Mouse (Mus musculus): ENCODE measurements around the gene Csgalnact2. TPM values are rescaled to one million over a fixed set of nuclear protein-coding genes. Genes with fewer than 3 reads are reported as not detected.

Csgalnact2 gene
- polyA plus RNA-seq, 1 experiment from 2014 or later, result 12.8 TPM

DNA sequence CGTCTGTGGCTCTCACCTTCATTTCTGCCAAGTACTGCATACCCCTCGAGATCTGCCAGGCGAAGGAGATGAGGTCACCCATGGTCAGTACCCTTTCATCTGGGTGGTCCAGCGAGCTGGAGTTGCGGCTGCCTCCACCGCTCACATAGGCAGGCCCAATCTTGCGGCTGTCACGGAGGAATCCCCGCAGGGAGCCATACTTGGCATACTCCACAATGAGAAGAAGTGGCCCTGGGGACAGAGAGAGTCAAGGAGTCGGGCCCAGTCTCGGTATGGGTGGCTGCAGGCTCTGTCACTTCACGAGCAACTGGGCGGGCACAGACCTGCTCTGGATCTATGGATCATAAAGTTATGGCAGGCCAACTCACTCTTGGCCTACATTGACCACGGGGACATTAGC, 29.2 kb upstream of the Csgalnact2 start:
- no peak for ATAC-seq (ENCODE audit: insufficient number of reproducible peaks, insufficient read depth, low FRiP score, low TSS enrichment, low read depth)
- no peaks in the 10 kb centered on the region for H3K27me3 ChIP-seq
- no peak overlapping the region for H3K27ac ChIP-seq
- no peak overlapping the region for H3K4me3 ChIP-seq (replicated peaks)
- H3K9ac ChIP-seq (replicated peaks), result no peak overlapping the region
- no peaks in the 10 kb centered on the region for H3K36me3 ChIP-seq
- no peaks in the 10 kb centered on the region for H3K9me3 ChIP-seq
- WGBS, result 81% methylated on average over 14 of the region's 14 CpGs
- H3K4me2 ChIP-seq, result no peak overlapping the region
- no peaks in the 10 kb centered on the region for H3K4me1 ChIP-seq (replicated peaks)

DNA sequence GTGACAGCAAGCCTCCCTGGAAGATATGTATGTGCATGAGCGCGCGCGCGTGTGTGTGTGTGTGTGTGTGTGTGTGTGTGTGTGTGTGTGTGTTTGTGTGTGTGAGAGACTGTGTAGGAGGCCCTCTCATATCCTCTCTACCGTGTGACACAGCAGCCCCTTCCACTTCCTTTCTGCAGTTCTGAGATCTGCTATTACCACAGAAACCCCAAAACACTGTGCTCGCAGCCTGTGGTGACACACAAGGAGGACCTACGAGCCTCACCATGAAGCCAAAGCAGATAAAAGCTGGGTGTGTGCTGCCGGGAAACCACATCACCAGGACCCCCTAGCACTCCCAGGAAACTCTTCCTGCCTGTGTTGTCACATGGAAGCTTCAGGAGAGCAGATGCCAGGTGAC, 28.1 kb upstream of the Csgalnact2 start:
- Histone ChIP-seq H3K36me3 (no peaks in the 10 kb centered on the region), H3K9me3 (no peaks in the 10 kb centered on the region), H3K9ac (replicated peaks) (no peak overlapping the region), H3K27me3 (no peaks in the 10 kb centered on the region), H3K4me3 (replicated peaks) (no peak overlapping the region), H3K4me2 (no peak overlapping the region), H3K4me1 (replicated peaks) (no peaks in the 10 kb centered on the region), H3K27ac (no peak overlapping the region)
- ATAC-seq (ENCODE audit: insufficient number of reproducible peaks, insufficient read depth, low FRiP score, low TSS enrichment, low read depth), result no peak
- 86% methylated on average over 9 of the region's 9 CpGs for WGBS

DNA sequence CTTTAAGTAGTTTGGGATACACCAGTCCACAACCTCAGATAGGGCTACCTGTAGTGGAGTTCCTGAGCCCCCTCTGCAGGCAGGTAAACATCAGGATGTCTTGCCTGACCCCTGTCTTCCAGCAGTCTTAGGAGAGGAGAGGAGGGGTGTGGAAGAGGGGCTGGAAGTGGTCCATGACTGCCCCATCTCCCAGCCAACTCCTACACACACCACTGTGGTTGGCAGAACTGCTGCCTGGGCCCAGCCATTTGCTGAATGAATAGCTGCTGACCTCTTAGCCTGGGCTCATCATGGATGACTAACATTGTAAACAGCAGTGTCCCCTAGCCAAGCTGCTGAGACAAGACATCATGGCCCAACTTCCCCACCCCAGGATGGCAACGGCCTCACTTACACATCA, 26.6 kb upstream of the Csgalnact2 start:
- 88% methylated on average over 1 of the region's 1 CpGs for WGBS
- no peak overlapping the region for H3K4me3 ChIP-seq (replicated peaks)
- H3K36me3 ChIP-seq, result no peaks in the 10 kb centered on the region
- H3K4me2 ChIP-seq, result no peak overlapping the region
- no peaks in the 10 kb centered on the region for H3K27me3 ChIP-seq
- H3K9ac ChIP-seq (replicated peaks), result no peak overlapping the region
- H3K9me3 ChIP-seq, result no peaks in the 10 kb centered on the region
- H3K4me1 ChIP-seq (replicated peaks), result no peaks in the 10 kb centered on the region
- ATAC-seq (ENCODE audit: insufficient number of reproducible peaks, insufficient read depth, low FRiP score, low TSS enrichment, low read depth), result no peak
- no peak overlapping the region for H3K27ac ChIP-seq

DNA sequence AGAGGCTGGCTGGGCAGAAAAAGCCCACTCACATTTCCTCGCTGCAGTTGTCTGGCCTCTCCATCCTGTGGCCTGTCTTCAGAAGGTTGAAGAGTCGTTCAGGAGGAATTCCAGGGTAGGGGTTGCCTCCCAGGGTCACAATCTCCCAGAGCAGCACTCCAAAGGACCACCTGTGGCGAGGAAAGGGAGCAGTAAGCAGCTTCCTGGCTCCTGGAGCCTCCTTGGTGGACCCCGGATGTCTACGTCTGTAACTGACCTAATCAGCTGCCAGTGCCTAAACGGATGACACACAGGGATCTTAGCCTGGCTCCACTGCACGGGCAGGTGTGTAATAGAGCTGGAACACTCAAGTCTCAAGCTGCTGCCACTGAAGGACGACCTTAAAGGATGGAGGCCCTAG, 25.8 kb upstream of the Csgalnact2 start:
- Histone ChIP-seq H3K4me3 (replicated peaks) (no peak overlapping the region), H3K4me2 (no peak overlapping the region), H3K9me3 (no peaks in the 10 kb centered on the region), H3K27me3 (no peaks in the 10 kb centered on the region), H3K4me1 (replicated peaks) (no peaks in the 10 kb centered on the region), H3K9ac (replicated peaks) (no peak overlapping the region), H3K27ac (no peak overlapping the region), H3K36me3 (no peaks in the 10 kb centered on the region)
- WGBS, result 63% methylated on average over 8 of the region's 8 CpGs
- ATAC-seq (ENCODE audit: insufficient number of reproducible peaks, insufficient read depth, low FRiP score, low TSS enrichment, low read depth), result no peak

DNA sequence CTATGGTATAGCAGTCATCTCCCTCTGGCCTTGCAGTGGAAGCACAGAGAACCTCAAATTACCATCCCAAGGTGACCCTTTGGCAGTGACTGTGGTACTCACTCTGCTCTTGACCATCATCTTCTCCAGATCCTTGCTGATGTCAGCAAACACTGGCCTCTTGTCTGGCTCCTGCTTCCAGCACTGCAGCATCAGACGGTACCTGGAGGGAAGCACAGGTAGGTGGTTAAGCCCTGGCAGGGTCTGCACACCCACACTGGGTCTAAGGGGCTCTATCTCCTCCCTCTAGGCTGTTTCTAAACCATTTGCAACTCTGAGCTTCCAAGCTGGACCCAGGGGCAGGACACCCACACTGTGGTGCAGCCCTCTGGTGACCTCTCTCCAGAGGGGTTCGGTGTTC, 24.1 kb upstream of the Csgalnact2 start:
- 89% methylated on average over 2 of the region's 2 CpGs for WGBS
- ATAC-seq (ENCODE audit: insufficient number of reproducible peaks, insufficient read depth, low FRiP score, low TSS enrichment, low read depth), result no peak
- Histone ChIP-seq H3K4me2 (no peak overlapping the region), H3K36me3 (no peaks in the 10 kb centered on the region), H3K27me3 (no peaks in the 10 kb centered on the region), H3K9ac (replicated peaks) (no peak overlapping the region), H3K9me3 (no peaks in the 10 kb centered on the region), H3K27ac (no peak overlapping the region), H3K4me1 (replicated peaks) (no peaks in the 10 kb centered on the region), H3K4me3 (replicated peaks) (no peak overlapping the region)

DNA sequence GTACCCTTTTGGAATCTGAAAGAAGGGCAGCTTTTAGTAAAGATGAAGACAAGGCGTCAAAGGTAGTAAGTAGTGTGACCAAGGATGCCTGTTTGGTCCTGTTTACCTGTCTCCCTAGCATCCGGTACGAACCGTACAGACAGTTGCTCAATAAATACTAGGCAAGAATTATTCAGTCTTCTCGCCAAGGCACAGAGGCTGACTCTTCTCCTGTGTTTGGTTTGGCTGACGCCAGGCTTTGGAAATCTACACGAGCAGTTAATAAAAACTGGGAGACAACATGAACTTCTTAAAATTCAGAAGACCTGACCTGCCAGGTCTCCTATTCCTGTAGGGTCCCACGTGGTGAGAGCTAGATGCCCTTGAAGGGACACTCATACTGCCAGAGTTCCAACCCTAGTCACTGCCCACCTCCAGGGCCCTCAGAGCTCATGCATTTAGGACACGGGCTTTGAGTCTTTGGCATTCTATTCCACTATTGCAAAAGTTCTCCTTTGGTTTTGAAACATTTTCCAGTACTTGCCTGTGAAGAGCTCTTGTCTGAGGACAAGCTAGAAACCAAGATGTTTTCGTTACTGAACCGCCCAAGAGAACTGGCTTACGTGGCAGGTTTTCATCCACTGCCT, 23.6 kb upstream of the Csgalnact2 start:
- no peak overlapping the region for H3K9ac ChIP-seq (replicated peaks)
- WGBS, result 91% methylated on average over 12 of the region's 12 CpGs
- H3K4me3 ChIP-seq (replicated peaks), result no peak overlapping the region
- no peaks in the 10 kb centered on the region for H3K4me1 ChIP-seq (replicated peaks)
- ATAC-seq (ENCODE audit: insufficient number of reproducible peaks, insufficient read depth, low FRiP score, low TSS enrichment, low read depth), result no peak
- no peak overlapping the region for H3K4me2 ChIP-seq
- H3K27me3 ChIP-seq, result no peaks in the 10 kb centered on the region
- H3K9me3 ChIP-seq, result no peaks in the 10 kb centered on the region
- no peak overlapping the region for H3K27ac ChIP-seq
- H3K36me3 ChIP-seq, result no peaks in the 10 kb centered on the region

DNA sequence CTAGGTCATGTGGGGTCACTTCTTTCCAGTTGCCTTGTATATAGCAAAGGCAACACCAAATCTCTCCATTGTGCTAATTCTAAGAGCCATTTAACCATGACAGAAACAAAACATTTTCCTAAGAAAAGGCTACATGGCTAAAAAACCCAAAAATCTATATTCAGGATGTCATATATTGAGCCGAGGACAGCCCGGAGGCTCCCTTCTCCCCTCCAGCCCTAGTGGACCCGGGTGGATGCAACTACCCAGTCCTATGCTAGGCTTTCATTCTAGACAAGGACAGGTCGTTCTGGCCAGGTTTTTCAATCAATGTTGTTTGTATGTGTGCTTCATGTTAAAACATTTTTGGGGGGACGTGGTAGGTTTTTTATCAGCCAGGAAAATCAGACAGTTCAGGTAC, 14.2 kb upstream of the Csgalnact2 start:
- no peaks in the 10 kb centered on the region for H3K27me3 ChIP-seq
- H3K9ac ChIP-seq (replicated peaks), result no peak overlapping the region
- H3K27ac ChIP-seq, result no peak overlapping the region
- no peak overlapping the region for H3K4me2 ChIP-seq
- no peak for ATAC-seq (ENCODE audit: insufficient number of reproducible peaks, insufficient read depth, low FRiP score, low TSS enrichment, low read depth)
- WGBS, result 89% methylated on average over 5 of the region's 5 CpGs
- H3K36me3 ChIP-seq, result no peaks in the 10 kb centered on the region
- no peaks in the 10 kb centered on the region for H3K4me1 ChIP-seq (replicated peaks)
- H3K4me3 ChIP-seq (replicated peaks), result no peak overlapping the region
- no peaks in the 10 kb centered on the region for H3K9me3 ChIP-seq

DNA sequence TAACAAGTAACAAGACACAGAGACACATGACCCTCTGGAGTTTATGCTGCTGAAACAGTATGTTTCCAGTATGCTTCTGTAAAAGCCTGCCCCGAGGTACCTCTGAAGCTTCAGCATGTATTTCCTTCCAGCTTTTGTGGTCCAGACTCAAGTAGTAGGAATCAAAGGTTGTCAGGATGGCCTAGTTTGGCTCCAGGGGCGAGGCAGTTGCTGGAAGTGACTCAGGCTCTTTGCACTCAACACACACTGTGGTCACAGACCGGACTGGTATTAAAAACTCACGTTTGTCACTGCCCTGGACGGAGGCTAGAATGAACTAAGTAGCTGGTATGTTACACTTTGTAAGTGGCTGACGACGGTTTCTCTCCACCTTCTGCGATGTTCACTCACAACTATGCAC, 12.0 kb upstream of the Csgalnact2 start:
- H3K4me1 ChIP-seq (replicated peaks), result no peaks in the 10 kb centered on the region
- WGBS, result 86% methylated on average over 8 of the region's 8 CpGs
- ATAC-seq (ENCODE audit: insufficient number of reproducible peaks, insufficient read depth, low FRiP score, low TSS enrichment, low read depth), result no peak

DNA sequence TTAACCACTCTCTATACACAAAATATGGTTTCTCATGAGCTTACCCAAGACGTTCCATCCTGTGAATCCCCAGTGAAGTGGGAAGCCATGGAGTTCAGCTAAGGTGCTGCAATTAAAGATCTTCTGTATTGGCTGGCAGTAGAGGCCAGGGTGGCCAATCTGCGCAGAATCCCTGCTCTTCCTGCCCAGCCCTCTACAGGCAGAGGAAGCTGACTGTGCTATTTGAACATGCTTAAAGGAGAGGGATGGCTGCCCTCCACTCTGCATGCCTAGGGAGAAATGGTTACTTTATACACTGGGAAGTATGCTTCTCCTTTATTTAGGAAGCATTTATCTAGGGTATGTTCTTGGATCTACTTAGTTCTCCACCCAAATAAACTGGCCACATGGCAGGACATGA, 11.6 kb upstream of the Csgalnact2 start:
- no peak overlapping the region for H3K4me2 ChIP-seq
- no peak for ATAC-seq (ENCODE audit: insufficient number of reproducible peaks, insufficient read depth, low FRiP score, low TSS enrichment, low read depth)
- H3K27me3 ChIP-seq, result 0 out of 2 replicates have a peak, but pooled peaks cover 2% of the 10 kb centered on the region
- no peaks in the 10 kb centered on the region for H3K36me3 ChIP-seq
- no peak overlapping the region for H3K4me3 ChIP-seq (replicated peaks)
- WGBS, result 81% methylated on average over 2 of the region's 2 CpGs
- no peaks in the 10 kb centered on the region for H3K4me1 ChIP-seq (replicated peaks)
- no peak overlapping the region for H3K27ac ChIP-seq
- no peaks in the 10 kb centered on the region for H3K9me3 ChIP-seq
- no peak overlapping the region for H3K9ac ChIP-seq (replicated peaks)

More for the DNA sequence above, 12.0 kb upstream of the Csgalnact2 start:
- H3K27me3 ChIP-seq, result 0 out of 2 replicates have a peak, but pooled peaks cover 2% of the 10 kb centered on the region
- H3K9me3 ChIP-seq, result no peaks in the 10 kb centered on the region
- H3K36me3 ChIP-seq, result no peaks in the 10 kb centered on the region
- no peak overlapping the region for H3K9ac ChIP-seq (replicated peaks)
- no peak overlapping the region for H3K4me2 ChIP-seq
- no peak overlapping the region for H3K4me3 ChIP-seq (replicated peaks)
- H3K27ac ChIP-seq, result no peak overlapping the region

DNA sequence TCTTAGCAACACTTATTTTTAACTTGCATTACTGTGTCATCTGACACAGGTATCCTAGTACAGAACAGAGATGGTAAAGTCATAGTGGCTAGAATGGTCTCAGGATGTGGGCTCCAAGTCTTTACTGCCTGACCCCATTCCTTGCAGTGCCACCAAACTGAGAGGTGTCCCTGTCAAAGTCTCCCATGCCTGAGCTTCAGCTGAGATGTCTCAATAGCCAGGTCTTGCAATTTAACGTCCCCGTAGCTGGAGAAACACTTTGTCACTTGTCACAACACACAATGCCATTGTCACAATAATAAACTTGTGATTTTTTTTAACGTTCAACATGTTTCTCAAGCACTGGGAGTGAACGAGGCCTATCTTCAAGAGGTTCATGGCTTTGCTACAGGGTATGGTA, 11.2 kb upstream of the Csgalnact2 start:
- ATAC-seq (ENCODE audit: insufficient number of reproducible peaks, insufficient read depth, low FRiP score, low TSS enrichment, low read depth), result no peak
- no peaks in the 10 kb centered on the region for H3K4me1 ChIP-seq (replicated peaks)
- H3K27me3 ChIP-seq, result 0 out of 2 replicates have a peak, but pooled peaks cover 2% of the 10 kb centered on the region
- 88% methylated on average over 4 of the region's 4 CpGs for WGBS
- H3K36me3 ChIP-seq, result no peaks in the 10 kb centered on the region
- no peak overlapping the region for H3K4me2 ChIP-seq
- no peak overlapping the region for H3K9ac ChIP-seq (replicated peaks)
- no peak overlapping the region for H3K27ac ChIP-seq
- no peaks in the 10 kb centered on the region for H3K9me3 ChIP-seq
- H3K4me3 ChIP-seq (replicated peaks), result no peak overlapping the region

DNA sequence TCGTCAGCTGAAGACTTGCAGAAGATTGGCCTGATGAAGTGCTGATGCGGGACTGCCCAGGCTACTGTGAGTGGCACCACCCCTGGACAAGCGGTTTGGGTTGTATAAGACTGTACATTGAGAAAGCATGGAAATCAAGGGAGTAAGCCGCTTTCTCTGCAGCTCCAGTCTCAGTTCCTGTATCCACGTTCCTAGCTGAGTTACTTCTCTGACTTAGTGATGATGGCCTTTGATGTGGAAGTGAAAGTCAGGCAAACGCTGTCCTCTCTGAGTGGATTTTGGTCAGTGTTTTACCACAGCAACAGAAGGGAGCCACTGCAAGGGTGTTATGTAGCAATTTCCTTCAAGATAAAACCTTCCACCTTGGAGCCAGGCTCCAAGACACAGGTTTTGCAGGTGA, 2.0 kb upstream of the Csgalnact2 start:
- Histone ChIP-seq H3K27ac (no peak overlapping the region), H3K9ac (replicated peaks) (no peak overlapping the region), H3K9me3 (0 out of 2 replicates have a peak, but pooled peaks cover 6% of the 10 kb centered on the region), H3K36me3 (no peaks in the 10 kb centered on the region), H3K27me3 (no peaks in the 10 kb centered on the region), H3K4me3 (replicated peaks) (no peak overlapping the region), H3K4me2 (no peak overlapping the region), H3K4me1 (replicated peaks) (no peaks in the 10 kb centered on the region; the same call in 1 of the 2 replicates)
- ATAC-seq (ENCODE audit: insufficient number of reproducible peaks, insufficient read depth, low FRiP score, low TSS enrichment, low read depth), result no peak
- WGBS, result 78% methylated on average over 6 of the region's 6 CpGs

DNA sequence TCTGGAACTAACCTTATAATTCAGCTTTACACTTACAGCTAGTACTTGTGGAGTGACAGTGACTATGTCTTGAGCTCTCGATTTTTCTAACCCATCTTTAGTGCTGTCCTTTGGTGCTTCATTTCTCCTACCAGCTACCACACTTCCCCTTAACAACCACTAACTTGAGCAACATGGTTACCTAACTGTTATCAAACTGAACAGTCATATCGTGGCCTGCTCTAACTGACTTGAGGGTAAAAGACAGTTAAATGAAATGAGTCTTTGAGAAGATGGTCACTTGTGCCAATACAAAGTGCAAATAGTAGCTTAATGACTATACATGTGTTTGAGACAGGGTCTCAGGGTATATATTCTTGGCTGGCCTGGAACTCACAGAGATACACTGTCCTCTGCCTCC, 1.8 kb downstream of the Csgalnact2 start:
- WGBS, result 80% methylated on average over 2 of the region's 2 CpGs
- no peaks in the 10 kb centered on the region for H3K27me3 ChIP-seq
- no peak overlapping the region for H3K4me2 ChIP-seq
- H3K27ac ChIP-seq, result no peak overlapping the region
- ATAC-seq (ENCODE audit: insufficient number of reproducible peaks, insufficient read depth, low FRiP score, low TSS enrichment, low read depth), result no peak
- H3K4me3 ChIP-seq (replicated peaks), result no peak overlapping the region
- no peaks in the 10 kb centered on the region for H3K36me3 ChIP-seq
- H3K9ac ChIP-seq (replicated peaks), result no peak overlapping the region
- H3K9me3 ChIP-seq, result no peaks in the 10 kb centered on the region
- H3K4me1 ChIP-seq (replicated peaks), result no peaks in the 10 kb centered on the region; the same call in 1 of the 2 replicates
